Mouse (Mus musculus): ENCODE measurements around the gene Upp2.

- TF ChIP-seq POLR2A (IDR thresholded peaks at IDR 0.05; ENCODE audit: borderline replicate concordance, extremely low read depth, low read depth, low read length) (no peak), CTCF (IDR thresholded peaks at IDR 0.05; ENCODE audit: insufficient read depth, low read length) (no peak)
These were observed 144.0 kb downstream of the Upp2 start for GRCm38 (mm10) chr2:58711049-58711448.
